Mouse (Mus musculus) brown adipose tissue, adult 24 weeks (tissue): Measurements from ENCODE around the gene Hmgb1. TPM values are rescaled to one million over a fixed set of nuclear protein-coding genes. Genes with fewer than 3 reads are reported as not detected.

ENCODE experiments used
- H3K27ac ChIP-seq: fragments of 200-500 bp; replicated peaks from 2 replicates; pipeline ENCODE4 v1.5.1; 2012; ENCODE audit warnings: low read depth, mild to moderate bottlenecking, low read length
- H3K4me1 ChIP-seq: fragments of 200-500 bp; 2 replicates; pipeline ENCODE4 v1.6.1; 2012; ENCODE audit warnings: low read length, mixed read lengths; ENCODE audit not compliant: control insufficient read depth, insufficient read depth, insufficient read length
- H3K4me3 ChIP-seq: fragments of 200-500 bp; 2 replicates; pipeline ENCODE4 v1.5.1; 2012; ENCODE audit warnings: low read depth, mild to moderate bottlenecking, low read length, moderate library complexity; ENCODE audit not compliant: insufficient read depth
- polyA plus RNA-seq: library from polyadenylated mRNA; stranded (reverse); fragments of >200 nt; gene quantifications from 2 replicates; pipeline ENCODE4 v1.2.4, GENCODE M21; 2012; ENCODE audit not compliant: missing spikeins, insufficient read depth, insufficient read length

The Hmgb1 gene
- polyA plus RNA-seq, 1 experiment, result 51.1 TPM

DNA sequence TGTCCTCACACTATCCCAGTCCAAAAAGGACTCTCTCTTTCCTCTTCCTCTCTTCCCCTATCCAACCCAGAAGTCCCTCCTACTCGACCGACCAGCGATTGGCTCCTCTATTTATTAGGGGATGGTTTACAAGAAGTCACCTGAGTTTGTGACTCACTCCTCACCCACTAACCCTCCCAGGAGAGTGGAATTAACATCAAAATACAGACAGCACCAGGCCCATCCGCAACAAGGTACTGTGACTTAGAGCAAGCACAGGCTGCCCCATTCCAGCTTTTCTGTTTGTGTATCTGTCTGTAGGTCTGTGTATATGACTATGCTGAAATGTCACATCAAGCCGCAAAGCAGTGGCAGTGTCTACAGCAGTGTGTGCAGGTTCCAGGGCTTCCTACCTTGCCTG lies 71.7 kb downstream of the Hmgb1 start:
- Histone ChIP-seq H3K4me1 (no peaks in the 10 kb centered on the region), H3K27ac (no peak overlapping the region), H3K4me3 (no peak overlapping the region)

DNA sequence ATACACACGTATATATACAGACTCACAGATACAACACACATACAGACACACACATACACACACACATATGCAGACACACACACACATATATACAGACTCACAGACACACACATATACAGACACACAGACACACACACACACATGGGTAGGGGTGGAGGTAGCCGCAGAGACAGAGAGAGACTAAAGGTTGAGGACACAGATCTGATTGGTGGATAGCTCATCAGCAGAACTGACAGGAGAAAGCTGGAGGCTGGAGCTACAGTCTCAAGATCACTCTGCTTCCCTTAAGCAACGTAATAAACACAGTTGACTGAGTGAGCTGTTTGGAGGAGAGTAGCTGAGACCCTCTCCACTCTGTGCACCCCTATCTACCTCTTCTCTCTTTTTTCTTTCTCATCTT lies 75.1 kb downstream of the Hmgb1 start:
- no peak overlapping the region for H3K4me3 ChIP-seq
- H3K4me1 ChIP-seq, result no peaks in the 10 kb centered on the region
- no peak overlapping the region for H3K27ac ChIP-seq

DNA sequence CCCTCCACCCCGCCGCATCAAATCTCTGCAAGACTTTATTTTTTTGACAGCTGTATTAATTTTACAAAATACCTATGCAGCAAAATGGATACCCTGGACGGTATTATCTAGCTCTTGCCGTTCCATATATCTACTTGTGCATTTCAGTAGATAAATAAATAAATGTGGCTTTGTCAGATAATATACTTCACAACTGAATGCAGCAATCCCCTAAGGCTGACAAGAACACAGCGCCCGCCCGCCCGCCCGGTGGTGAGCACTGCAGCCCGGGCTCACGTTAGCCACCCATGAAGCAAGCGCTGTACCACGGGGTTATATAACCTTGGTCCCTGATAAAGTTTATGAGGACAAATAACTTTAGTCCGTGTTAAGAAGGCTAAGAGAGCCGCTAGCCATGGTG lies 76.1 kb downstream of the Hmgb1 start:
- Histone ChIP-seq H3K4me1 (no peaks in the 10 kb centered on the region), H3K27ac (no peak overlapping the region), H3K4me3 (no peak overlapping the region)

DNA sequence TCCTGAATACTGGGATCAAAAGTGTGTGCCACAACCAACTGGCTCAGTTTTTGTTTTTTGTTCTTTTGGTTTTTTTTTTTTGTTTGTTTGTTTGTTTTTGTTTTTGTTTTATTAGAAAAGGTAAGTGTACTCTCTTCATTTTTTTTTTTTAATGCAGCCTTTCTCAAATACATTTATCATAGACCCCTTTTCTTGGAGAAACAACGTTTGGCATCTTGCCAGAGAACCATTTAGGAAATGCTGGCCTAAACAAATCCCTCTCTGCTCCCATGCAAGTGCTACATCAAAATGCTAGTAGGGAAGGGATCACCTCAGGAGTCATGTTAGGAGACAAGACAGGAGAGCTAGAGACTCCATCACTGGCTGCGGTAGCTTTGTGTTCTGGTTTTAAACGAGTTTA lies 76.7 kb downstream of the Hmgb1 start:
- Histone ChIP-seq H3K4me3 (no peak overlapping the region), H3K4me1 (no peaks in the 10 kb centered on the region), H3K27ac (no peak overlapping the region)

DNA sequence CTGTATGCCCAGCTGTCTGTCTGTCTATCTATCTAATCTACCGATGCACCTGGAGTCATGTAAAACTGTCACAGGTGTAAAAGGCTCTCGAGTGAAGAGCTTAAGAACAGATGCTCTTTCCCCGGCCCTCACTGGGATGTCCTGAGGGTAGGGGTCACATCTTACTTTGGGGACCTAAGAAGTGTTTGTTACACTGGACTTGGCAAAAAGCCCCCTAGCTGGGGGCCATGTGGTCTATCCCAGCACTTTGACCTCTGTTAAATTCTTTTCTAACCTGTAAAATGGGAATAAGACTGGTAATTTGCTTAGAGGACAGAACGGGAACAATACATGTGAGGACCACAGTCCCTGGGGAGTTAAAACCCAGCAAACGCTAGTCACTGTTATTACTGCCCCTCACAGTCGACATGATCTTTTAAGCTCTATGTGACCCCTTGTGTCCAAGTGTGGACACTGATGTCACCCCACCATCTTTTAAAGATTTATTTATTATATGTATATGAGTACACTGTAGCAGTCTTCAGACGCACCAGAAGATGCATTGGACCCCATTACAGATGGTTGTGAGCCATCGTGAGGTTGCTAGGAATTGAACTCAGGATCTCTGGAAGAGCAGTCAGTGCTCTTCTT lies 80.1 kb downstream of the Hmgb1 start:
- H3K4me3 ChIP-seq, result no peak overlapping the region
- no peaks in the 10 kb centered on the region for H3K4me1 ChIP-seq
- no peak overlapping the region for H3K27ac ChIP-seq

DNA sequence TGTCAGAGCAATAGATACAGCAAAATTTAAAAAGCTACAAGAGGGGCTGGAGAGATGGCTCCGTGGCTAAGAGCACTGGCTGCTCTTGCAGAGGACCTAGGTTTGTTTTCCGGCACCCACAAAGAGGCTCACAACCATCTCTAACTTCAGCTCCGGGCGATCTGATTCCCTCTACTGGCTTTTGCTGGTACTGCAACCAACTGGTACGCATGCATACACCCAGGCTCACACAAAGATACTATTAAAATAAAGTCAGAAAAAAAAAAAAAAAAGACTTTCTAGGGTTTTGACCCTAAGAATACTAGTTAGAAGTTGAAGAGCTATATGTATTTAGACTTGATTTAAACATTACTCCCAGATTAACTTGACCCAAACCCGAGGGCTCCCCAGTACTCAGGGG lies 82.4 kb downstream of the Hmgb1 start:
- Histone ChIP-seq H3K27ac (no peak overlapping the region), H3K4me3 (no peak overlapping the region), H3K4me1 (no peaks in the 10 kb centered on the region)

DNA sequence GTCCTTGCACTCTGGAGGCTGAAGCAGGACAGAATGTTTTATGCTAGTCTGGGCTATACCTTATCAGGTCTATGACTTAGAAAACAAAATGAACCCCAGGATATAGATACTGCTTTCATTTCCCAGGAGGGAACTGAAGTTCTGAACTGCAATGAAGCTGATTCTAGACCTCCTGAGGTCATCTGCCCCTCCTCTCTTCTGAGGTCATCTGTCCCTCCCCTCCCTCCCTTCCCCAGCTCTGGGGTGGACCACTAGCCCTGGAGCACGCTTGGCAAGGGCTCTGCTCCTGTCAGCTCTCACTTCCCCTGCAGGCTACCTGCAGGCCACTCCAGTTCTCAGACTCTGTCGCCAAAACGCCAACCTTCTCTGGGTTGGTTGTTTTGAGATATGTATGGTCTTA lies 84.2 kb downstream of the Hmgb1 start:
- H3K4me3 ChIP-seq, result no peak overlapping the region
- H3K4me1 ChIP-seq, result no peaks in the 10 kb centered on the region

DNA sequence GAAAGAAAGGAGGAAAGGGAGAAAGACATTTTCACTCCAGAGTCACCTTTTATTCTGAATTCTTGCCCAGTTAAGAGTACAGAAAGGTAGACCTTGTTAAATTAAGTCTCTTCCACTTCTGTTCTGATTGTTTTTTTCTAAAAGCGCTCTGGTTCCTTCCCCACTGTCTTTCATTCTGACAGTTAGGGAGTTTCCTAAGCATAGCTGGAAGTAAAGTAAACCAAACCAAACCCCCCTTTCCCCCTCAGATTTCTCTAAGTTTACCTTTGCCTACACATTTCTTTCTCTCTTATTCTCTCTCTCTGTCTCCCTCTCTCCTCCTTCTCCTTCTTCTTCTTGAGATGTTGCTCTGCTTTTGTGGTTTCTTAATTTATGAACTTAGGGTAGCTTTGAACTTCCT lies 85.3 kb downstream of the Hmgb1 start:
- Histone ChIP-seq H3K27ac (no peak overlapping the region), H3K4me1 (no peaks in the 10 kb centered on the region), H3K4me3 (no peak overlapping the region)

More for the DNA sequence above, 84.2 kb downstream of the Hmgb1 start:
- H3K27ac ChIP-seq, result no peak overlapping the region

DNA sequence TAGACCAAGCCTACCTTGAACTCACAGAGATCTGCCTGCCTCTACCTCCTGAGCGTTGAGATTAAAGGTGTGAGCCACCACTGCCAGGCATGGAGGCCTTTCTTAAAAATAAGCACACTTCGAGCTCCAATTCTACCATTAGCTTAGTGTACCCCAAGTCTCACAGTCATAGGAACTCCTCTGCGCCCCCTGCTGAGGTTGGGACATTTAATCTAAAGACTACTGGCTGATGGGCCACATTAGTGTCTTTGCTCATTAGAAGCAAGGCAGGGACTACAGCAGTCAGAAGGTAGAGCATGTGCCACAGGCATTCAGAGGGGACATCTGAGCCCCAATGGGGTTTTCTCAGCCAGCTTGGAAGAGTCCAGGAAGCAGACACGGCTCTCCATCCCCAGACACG lies 86.4 kb downstream of the Hmgb1 start:
- H3K27ac ChIP-seq, result no peak overlapping the region
- H3K4me3 ChIP-seq, result no peak overlapping the region
- no peaks in the 10 kb centered on the region for H3K4me1 ChIP-seq

DNA sequence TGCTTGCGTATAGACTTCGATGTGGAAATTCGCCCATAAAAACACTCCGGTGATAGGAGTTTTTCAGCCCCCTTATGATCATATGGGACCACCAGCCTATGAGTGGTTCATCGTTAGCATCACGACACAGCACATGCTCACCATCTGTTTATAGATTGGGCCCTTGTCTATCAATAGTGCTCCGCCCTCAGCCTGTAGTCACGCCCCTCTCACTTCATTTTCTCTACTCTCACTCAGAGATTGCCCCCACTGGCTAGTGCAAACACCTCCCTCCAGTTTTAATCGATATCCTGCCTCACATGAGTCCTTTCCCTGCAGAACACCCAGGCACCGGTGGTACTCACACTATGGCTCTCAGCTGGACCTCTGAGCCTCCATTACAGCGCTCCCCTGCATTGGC lies 88.0 kb downstream of the Hmgb1 start:
- H3K4me3 ChIP-seq, result no peak overlapping the region
- H3K4me1 ChIP-seq, result no peaks in the 10 kb centered on the region
- H3K27ac ChIP-seq, result no peak overlapping the region

DNA sequence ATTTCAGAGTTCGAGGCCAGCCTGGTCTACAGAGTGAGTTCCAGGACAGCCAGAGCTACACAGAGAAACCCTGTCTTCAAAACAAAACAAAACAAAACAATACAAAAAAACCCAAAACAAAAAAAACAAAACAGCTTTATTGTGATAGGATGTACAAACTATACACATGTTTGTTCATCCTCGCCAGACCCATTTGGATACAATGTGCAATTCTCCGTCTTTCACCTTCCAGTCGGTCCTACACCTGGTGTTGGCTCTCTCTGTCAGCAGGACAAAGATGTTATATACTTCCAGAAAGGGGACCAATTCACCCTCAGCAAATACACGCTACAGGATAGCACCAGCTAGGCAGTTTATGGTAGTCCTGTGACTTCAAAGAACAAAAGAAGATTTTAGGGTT lies 91.4 kb downstream of the Hmgb1 start:
- Histone ChIP-seq H3K4me3 (no peak overlapping the region), H3K4me1 (no peaks in the 10 kb centered on the region)

DNA sequence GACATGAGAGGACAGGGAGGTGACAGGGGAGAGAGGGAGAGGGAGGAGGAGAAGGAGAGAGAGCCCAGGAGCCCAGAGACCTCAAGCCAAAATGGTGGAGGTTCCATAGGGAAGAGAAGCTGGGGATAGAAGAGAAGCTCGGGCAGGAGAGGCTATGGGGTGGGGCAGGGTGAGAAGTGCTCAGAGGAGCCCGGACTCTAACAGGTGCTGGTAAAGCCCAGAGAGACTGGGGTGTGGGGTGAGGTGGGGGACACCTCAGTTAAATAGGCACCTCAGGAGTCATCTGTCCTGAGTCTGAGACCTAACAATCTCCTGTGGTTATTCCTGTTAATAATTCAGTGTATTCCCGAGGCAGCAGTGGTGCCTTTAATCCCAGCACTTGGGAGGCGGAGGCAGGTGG lies 91.8 kb downstream of the Hmgb1 start:
- Histone ChIP-seq H3K27ac (no peak overlapping the region), H3K4me1 (no peaks in the 10 kb centered on the region)

More for the DNA sequence above, 91.4 kb downstream of the Hmgb1 start:
- no peak overlapping the region for H3K27ac ChIP-seq

DNA sequence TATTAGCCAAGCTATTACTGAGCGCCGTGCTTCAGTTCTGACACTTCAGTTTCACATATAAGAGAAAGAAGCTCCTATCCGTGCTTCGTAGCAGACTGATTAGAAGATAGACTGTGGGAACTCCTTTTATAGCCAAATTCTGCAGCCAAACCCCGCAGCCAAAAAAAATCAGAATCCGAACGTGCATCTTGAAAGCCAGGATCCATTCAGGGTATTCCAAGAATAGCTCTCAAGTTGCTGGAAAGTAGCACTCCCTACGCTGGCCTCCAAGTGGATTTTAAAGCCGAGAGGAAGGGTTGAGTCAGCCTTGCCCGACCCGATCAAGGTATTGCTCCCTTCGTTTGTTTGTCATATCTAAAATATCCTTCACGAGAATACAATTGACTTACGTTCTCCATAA lies 93.0 kb downstream of the Hmgb1 start:
- H3K27ac ChIP-seq, result no peak overlapping the region
- no peaks in the 10 kb centered on the region for H3K4me1 ChIP-seq
- no peak overlapping the region for H3K4me3 ChIP-seq

More for the DNA sequence above, 91.8 kb downstream of the Hmgb1 start:
- H3K4me3 ChIP-seq, result no peak overlapping the region

DNA sequence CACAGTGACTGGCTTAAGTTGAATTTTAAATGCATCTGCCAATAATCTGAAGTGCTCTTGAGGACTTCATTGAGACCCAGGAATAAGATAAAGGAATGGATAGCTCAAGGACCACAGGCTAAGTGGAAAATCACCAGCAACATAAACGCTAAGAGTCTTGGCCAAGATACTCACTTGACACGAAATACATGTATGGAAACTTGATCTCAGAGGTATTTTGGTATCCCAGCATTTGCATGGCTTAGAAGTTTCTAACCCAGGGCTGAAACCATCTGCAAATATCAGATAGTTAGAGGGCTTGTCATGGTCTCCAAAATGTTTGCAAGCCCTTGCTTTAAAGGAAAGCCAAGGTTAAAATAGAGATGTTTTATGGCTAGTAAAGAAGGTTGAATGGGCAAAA lies 94.4 kb downstream of the Hmgb1 start:
- H3K4me1 ChIP-seq, result no peaks in the 10 kb centered on the region
- H3K4me3 ChIP-seq, result no peak overlapping the region
- H3K27ac ChIP-seq, result no peak overlapping the region

DNA sequence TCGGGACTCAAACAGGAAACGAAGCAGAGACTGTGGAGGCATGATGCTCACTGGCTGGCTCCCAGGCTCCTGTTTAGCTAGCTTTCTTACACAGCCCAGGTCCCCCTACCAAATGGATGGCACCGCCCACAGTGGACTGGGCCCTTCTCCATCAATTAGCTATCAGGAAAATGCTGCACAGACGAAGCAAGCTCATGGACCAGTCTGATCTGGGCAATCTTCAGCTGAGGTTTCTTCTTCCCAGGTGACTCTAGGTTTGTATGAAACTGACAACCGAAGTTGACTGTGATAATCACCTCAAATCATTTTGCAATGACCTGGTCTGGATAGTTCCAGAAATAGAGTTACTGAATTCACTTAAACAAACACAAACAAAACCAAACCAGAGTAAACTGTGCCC lies 94.8 kb downstream of the Hmgb1 start:
- no peak overlapping the region for H3K27ac ChIP-seq
- no peak overlapping the region for H3K4me3 ChIP-seq
- no peaks in the 10 kb centered on the region for H3K4me1 ChIP-seq

DNA sequence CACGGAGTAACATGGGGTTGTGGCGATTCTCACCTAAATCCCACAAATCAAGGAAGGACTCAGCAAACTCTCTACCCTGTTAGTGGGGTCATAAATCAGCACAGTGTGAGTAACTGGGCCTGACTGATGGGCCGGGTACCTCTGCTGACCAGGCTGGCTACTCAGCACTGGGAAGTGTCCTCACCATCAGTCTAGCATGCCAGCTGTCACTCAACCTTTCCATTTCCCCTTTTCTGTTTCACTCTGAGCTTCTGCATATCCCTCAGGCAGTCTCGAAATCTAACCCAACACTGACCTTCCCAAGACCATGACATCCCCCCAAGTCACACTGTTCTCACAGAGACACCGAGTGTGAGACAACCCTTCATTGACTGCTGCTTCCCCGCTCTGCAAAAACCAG lies 95.4 kb downstream of the Hmgb1 start:
- no peak overlapping the region for H3K27ac ChIP-seq
- H3K4me1 ChIP-seq, result no peaks in the 10 kb centered on the region
- no peak overlapping the region for H3K4me3 ChIP-seq

DNA sequence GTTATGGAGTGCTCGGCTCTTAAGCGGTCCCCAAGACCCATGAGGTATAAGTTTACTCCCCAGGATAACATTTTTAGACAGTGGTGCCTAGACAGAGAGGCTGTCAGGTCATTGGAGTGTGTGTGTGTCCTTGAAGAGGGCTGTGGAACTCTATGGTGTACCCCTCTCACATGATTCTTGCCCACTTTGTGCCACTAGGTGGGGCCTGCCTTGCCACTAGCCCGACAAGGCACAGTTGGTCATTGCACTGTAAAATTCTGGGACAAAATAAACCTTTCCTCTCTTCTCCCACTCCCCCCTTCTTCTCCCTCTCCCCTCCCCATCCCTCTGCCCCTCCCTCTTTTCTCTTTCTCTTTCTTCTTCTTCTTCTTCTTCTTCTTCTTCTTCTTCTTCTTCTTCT lies 96.1 kb downstream of the Hmgb1 start:
- Histone ChIP-seq H3K4me1 (no peaks in the 10 kb centered on the region), H3K27ac (no peak overlapping the region), H3K4me3 (no peak overlapping the region)
